Mouse (Mus musculus) thymus, postnatal 4 days (tissue): ENCODE data around the gene Acyp1.
"Not testable (repeated sequence)": the region's sequence is repeated elsewhere in the genome, so short reads cannot be mapped to it uniquely, and the experiment has no call there.

ENCODE experiments used
- DNase-seq: peaks from one replicate; pipeline ENCODE4 v3.0.0; 2021

Gene Acyp1

DNA sequence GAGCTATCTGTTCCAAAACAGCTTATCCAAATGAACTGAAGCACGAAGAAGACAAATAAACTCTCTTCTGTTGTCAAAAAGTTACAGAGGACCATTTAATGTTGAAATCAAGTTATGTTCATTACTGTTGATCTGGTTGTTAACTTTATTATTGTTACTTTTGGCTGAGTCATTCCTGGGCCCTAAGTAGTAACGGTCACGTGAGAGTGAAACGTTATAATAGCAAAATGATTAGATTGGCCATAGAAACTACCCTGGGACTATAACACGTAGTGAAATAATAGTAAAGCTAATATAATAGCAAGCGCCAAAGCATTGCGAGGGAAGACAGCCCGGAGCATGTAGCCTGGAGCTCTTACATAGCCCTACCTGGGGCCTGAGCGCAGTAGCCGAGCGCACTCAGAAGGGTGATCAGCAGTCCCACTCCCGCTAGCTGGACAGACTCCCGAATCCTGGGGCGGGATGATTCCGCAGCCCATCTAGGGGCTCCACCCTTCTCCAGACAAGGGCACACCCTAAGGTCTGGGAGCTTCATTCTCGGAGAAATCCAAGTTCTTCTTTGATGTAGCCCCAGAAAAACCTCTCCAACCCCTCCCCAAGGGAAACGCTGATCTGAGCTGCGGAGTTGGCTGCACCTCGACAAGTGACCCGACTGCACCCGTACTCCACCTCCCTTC, at the start of gene Acyp1:
Gene Acyp1 (minus strand): TSS at position 630 of the 677 bp plus-strand sequence.
- DNase-seq = no peak

DNA sequence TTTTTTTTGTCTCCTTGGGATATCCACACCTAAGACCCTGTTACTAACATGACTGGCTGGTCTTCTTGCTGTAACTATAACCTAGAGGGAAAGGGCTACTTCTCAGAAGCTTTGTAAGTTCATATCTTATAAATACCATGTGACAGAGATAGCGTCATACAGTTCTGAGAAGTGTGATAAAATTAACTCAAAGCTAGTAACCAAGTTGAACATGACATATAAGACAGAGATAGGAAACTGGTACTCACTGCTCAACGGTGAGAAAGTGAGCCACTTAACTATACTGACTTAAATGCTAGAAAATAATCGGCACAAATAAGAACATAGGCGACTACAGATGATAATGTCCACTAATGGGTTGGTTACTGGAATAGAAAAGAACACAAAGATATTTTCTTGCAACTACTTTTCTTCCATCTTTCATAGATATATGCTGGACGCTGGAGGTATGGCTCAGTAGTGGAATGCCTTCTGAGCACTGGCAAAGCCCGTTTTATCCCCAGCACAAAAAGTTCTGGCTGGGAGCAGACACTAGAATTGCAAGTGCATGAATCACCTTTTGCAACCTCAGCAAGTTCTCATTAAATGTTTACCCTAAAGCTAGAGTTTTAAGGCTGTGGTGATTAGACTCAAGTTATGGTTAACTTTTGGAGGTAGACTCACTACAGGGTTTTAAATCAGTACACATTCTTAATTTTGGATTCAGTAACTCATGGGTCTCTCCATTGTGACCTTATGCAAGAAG, 49.5 kb upstream of the Acyp1 start:
- DNase-seq = no peak

DNA sequence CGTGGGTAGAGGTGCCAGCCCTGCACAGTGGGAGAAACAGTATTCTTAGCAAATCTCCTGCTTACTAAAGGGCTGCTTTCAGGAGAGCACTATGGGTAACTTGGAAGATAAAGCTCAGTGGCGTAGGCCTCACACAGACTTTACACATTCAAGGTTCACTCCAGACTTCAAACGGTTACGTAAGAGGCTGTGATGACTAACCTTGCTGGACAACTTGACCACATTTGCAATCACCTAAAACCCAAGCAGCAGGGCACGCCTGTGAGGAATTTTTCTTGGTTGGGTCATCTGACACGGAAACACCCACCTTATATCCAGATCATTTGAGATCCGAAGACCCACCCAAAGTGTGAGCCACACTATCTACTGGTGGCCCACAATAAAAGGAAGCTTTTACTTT, 41.9 kb upstream of the Acyp1 start:
- DNase-seq = no peak

DNA sequence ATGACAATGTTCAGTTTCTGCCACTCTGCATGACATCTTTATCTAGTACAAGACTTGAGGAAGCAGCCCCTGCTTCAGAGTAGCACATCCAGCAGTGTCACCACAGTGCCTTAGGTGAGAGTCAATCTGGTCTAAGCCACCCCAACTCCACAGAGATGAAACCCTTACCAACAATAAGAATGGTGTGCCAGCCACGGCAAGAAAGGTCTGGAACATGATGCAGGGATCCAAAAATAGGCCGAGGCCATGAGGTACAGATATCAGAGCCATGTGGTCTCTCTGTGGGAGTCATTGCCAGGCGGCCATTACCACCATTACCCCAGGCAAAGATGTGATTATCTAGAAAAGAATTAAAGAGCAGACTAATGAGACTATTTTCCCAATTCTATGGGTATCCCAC, 20.4 kb upstream of the Acyp1 start:
- DNase-seq = no peak

DNA sequence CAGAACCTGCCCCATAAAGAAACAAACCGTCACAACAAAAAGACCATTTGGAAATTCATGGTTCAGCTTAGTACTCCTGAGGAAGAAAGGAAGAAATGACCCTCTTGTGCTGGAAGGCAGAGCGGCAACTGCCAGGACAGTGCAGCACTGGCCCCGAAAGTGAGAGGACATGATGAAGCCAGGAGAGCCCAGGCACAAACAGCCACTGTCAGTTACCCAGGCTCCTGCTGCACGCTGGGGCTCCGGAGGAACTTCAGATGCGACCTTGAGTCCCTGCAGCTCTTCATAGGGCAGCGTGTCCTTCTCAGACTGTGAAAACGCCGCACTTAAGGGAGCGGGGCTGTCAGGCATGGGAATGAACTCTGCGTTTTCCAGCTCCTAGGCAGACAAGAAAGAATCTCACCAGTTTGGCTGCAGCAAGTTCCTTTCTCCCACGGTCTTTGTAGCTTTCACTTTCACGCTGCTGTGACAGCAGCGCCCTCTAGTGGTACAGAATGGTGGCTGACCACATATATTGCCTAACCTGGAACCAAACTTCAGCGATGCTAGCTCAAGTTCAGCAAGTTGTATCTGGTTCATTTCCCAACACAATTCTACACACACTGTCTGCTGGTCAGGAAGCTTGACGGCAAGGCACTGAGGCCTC, 17.1 kb upstream of the Acyp1 start:
- DNase-seq = peak; percentile 89

DNA sequence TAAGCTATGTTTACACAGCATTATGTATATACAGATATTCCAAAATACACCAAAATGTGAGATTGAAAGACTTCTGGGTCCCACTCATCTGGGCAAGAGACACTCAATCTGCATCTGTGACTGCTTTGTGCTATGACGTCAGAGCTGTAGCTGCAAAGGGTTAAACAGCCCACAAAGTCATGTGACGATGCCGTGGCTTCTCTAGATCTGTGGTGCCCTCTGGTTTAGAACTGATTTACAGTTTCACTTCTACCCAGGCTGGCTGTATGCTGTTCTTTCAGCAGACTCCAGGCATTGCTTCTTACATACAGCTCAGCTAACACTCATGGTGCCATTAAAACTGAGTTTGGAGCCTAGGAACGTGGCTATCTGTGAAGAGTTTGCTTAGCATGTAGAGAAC, 16.5 kb upstream of the Acyp1 start:
- peak; percentile 35 for DNase-seq

DNA sequence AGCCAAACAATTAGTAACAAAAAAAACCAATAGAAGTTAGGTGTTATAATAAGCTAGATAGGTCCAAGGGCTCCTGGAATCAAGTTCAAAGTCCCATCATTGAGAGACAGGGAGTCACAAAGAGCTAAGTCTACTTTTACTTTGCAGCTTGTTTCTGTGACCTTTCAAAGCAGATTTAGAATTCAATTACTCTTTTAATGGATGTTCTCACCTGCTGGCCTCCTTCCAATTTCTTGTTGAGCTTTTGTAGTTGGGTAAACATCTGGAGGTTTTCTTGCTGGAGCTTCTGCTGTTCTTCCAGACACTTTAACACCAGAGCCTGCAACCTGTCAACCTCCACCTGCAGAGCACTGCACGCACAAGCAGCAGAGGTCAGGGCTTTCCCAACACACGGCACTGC, 15.0 kb upstream of the Acyp1 start:
- DNase-seq = no peak

DNA sequence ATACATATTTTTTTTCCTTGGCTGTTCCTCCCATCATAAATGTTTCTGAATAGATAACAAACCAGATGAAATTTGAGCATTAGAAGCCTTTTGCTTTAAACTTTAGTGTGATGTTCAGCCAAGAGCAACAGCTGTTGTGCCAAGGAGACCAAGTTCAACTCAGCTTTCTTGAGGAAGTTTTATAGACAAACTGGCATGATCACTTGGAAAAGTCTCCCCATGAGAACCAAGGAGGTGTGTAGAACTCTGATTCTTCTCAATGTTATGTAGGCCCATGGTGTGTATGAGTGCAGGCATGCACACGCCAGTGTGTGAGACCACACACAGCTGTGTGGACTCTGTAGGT, 10.6 kb upstream of the Acyp1 start:
- DNase-seq = no peak

DNA sequence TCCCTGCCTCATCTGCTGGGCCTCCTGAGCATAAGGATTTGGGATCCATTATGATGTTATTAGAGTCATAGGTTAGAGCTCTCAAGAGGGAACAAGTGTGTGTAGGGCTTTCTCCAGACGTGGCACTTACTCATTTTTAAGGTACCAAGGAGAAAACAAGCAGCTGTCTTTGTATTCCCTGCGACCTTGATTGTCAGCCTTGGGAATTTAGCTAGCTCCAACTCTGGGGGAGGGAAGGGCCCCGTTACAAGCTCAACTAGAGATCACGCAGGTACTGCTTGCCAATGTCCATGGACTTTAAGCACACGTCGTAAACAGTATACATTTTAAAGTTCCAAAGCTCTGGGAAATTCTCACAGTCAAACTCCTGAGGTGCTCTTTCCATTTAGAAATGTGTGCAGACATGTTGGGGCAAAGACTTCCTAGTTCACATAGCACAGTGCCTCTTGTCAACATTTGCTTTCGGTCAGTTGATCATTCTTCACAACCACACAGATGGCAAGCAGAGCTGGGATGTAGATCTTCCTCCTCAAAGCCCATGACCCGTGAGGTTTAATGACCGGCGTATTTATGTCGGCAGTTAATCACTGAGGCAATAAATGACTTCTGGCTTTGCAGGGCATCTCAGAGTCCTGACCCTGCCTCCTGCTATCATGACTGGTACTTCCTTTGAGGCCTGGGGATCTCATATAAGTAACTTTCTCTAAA, 10.0 kb upstream of the Acyp1 start:
- no peak for DNase-seq

DNA sequence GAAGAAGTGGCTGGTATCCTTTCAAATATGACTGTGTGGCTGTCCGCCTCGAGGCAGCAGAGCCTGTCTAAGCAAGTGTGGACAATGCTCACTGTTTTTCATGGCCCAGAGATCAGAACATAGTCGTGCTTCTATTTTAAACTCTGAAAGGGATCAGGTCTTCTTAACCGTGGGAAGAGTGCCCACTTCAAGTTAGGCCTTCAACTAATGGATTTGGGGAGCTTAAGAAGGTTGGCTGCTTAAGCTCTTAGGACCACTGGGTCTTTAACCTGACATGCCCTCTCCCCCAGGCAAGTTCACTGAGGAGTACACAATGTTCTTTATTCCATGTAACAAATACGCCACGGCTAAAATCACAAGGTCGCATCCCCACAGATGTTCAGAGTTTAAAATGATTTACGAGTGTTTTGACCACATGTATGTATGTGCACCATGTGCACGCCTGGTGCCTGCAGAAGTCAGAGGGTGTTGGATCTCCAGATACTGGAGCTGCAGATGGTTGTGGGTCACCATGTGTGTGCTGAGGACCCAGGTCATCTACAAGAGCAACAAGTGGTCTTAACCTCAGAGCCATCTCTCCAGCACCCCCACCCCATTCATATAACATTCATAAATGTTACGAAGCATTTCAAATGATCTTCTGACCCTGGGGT, 9.2 kb upstream of the Acyp1 start:
- DNase-seq = no peak

DNA sequence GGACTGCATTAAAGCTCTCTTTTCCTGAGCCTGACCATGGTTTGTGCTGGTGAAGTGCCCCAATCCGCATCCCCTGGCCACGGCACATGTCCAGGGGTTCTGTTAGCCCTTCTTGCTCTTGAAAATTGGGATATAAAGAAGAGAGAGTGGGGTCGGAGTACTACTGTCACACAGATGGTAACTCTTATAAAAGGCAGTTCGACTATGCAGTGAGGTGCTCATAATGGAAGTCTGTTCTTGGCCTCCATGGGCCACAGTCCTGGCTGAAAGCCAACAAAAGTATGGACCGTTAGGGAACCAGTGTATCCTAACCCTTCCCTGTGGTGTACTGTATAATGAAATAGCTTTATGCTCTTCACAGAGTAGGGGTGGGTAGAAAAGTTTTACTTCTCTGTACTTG, 8.7 kb upstream of the Acyp1 start:
- DNase-seq = no peak

DNA sequence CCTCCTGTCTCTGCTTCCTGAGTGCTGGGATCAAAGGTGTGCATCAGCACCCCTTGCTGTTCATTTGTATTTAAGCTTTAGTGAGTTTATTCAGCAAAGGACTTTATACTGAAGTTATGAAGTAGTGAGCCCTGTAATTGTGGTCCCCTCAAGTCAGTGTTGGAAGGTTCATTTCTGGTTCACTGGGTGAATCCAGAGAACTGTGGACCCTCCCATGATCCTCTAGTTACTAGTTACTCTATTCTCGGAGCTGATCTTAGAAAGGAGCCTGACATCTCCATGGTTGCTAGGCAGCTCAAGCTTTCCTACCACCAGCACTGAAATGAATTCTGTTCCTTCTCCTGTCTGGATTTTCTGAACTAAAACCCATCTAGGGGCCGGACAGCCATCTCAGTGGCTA, 7.3 kb upstream of the Acyp1 start:
- no peak for DNase-seq

DNA sequence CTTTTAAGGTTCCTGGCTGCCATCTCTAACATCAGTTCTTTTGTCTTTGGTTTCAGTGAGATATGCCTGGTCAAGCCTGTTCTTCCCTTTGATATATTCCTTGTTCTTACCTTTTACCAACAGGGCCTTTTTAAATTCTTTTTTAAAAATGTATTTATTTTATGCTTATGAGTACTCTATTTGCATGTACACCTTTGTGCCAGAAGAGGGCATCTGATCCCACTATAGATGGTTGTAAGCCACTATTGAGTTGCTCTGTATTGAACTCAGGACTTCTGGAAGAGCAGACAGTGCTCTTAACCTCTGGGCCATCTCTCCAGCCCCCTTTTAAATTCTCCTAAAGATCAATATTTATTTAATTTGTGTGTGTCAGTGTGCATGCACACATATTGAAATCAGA, 4.7 kb upstream of the Acyp1 start:
- DNase-seq = no peak

DNA sequence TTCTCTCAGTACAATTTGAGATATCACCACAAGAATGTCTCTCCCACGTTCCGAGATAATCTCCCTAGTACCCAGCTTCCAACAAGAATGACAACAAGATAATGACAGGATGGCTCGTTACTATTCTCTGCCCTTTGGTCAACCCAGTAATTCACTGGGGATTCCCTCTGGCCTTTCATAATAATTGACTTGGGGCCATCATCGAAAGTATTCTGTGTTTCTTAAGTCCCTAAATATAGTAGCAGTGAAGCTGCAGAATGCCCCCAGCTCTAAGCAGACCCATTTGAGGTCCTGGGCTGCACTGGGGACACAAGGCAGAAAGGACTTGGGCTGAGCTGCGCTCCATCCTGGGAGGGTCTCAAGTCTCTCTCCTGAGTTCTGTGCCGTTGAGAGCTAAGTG, 4.0 kb upstream of the Acyp1 start:
- DNase-seq = no peak

DNA sequence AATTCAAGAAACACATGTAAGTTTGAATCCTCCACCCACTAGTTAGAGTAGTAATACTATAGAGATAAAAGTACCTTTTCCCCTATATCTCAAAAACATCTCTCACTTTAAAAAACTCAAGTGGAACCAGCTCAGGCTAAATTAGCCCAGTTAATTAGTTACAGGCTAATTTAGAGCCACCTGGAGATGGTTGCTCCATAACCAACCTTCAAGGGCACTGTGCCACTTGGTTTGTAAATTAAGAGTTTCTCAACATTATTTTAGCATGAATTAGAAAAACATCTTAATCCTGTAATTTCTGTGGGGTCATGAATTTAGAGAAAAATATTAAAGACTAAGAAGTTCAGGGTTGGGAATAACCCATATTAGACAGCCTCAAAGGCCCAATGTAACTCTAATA, 3.3 kb upstream of the Acyp1 start:
- no peak for DNase-seq

DNA sequence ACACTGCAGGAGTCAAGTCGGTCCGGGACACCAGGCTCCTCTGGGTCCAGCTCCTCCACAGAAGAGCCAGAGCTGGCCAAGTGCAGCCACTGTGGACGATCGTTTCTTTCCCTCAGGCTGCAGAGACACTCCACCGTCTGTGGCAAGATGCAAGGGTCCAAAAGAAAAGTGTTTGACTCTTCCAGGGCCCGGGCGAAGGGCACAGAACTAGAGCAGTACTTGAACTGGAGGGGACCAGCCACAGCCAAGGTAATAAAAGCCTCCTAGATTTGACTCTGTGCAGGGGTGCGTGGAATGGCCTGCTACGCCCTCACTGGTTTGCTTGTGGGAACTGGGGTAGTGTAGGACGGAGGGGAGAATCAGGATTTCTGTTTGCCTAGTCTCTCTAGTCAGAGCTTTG, 2.4 kb upstream of the Acyp1 start:
- no peak for DNase-seq

DNA sequence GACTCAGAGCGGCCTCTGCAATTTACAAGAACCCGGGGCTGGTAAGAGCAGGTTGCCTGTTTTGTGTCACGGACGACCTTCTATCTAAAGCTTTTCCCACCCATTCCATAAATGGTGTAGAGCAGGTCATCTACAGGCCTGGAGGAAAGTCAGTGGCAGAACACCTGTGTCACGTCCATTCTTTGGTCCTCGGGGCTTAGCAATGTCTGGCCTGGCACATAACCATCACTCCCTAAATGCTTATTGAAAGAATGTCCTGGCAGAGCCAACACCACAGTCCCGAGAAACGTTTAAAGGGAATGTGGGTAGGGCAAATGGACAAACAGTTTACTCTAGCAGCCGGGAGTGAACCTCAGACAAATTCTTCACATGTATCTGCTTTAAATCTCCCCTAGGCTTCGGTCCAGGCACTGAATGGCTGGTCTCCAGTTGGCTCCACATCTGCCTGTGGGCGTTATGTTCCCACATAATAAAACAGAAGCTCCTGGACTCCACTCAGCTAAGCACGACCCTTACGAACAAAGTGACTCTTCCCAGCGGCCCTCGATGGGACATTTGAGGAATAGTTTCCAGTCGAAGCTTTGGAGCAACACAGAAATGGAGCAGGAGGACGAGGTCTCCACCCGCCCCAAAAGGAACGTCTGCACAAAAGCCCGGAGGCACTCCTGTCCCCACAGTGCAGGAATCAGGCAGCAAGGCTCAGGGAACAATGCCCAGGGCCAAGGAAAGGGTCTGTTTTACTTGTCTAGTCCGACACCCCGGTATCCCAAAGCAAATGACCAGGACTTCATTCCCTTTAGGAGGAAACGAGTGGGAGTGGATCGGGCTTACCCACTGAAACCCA, 1.1 kb upstream of the Acyp1 start:
- no peak for DNase-seq

DNA sequence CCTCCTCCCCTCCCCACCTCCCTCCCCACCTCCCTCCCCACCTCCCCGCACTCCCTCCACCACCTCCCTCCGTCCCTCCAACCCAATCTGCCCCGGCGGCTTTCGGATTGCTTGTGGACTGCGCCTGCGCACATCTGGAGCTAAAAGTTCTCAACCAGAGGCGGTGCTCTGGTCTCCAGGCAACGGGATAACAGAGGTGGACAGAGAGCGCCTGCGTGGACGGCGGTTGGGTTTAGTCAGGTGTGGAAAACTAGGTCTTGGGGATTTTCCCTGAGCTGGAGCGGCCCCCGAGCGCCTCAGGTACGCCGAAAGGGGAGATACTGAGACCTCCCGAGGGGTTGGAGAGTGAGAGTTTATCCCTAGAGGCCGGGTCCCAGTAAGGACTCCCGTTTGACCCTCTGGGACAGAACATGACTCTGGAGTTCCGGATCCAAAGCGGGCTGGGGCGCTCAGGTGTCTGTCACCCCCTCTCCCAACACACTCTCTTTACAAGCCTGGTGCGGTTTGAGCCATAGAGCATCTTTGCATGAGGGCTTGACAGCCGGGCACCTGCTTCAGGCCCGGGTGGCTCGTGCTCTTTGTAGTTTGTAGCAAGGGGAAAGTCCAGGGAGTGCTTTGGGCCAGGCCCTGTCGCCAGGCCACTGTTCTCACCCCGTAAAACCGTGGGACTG, 383 bp upstream of the Acyp1 start, which contains the start of gene Zc2hc1c:
Gene Zc2hc1c (plus strand): TSS at position 106 of the 671 bp plus-strand sequence.
- DNase-seq = peak; percentile 65

DNA sequence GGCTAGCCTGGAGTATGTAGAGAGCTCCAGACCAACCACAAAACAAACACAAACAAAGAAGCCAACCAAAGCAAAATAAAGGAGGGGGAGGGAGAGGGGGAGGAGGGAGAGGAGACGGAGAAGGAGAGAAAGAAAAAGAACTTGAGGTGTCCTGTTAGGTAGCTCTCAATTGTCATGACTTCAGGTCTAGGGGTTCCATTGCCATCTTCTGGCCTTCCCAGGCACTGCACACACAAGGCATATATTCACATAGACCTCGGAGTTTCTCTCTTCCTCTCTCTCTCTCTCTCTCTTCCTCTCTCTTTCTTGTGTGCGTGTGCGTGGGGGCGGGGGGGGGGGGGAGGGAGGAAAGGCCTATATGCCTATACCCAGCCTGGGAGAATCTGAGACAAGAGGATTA, 1.3 kb downstream of the Acyp1 start:
- peak; percentile 75 for DNase-seq

DNA sequence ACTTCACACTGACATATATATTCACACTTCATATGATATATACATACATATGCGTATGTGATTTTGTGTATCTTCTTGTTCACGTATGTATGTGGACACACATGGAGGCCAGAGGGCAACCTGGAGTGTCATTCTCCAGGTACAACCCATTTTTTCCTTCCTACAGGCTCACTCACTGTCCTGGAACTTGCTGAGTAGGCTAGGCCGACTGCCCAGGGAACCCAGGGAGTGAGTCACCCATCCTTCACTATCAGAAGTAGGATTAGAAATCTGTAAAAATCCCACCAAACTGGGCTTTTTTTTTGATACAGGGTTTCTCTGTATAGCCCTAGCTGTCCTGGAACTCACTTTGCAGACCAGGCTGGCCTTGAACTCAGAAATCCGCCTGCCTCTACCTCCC, 3.2 kb downstream of the Acyp1 start:
- DNase-seq = no peak

DNA sequence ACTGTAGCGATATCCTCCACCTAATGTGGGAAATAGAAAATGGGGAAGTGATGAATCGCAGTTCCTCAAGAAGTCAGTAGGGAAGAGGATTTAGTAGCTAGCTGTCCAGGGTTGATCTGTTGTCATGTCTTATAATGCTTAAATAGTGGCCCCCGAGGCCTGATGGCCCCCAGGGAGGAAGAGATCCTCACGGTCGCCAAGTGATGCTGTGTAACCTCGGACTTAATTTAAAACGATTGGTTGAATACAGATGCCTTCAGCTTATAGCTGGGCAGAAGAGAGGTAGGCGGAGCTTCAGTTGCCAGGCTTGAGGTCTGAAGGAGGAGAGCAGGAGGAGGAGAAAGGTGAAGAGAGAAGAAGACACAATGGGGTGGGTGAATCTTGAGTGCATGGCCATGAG, 3.9 kb downstream of the Acyp1 start:
- no peak for DNase-seq

DNA sequence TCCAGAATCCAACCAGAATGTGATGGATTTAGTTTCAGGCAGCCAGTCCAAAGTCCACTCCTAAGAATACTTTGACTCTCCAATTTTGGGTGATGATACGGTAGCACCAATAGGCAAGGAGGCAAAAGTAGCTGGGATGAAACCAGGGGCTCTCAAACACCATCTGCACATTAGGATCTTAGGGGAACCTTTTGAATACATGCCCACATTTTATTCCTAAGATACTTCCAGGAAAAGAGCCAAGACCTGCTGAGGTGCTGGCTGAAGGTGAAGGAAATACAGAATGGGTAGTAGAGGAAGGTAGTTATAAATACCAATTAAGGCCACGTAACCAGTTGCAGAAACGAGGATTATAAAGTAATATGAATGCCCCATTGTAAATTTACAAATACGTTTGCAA, 6.5 kb downstream of the Acyp1 start:
- DNase-seq = not testable (repeated sequence)
